Mouse (Mus musculus) ZHBTc4 (cell line): Measurements from ENCODE around the gene Kcnq2.

Source experiments
- DNase-seq: peaks from one replicate; pipeline ENCODE4 v3.0.0-alpha.2; 2011; ENCODE audit warnings: low read depth, low spot score

Gene Kcnq2

DNA sequence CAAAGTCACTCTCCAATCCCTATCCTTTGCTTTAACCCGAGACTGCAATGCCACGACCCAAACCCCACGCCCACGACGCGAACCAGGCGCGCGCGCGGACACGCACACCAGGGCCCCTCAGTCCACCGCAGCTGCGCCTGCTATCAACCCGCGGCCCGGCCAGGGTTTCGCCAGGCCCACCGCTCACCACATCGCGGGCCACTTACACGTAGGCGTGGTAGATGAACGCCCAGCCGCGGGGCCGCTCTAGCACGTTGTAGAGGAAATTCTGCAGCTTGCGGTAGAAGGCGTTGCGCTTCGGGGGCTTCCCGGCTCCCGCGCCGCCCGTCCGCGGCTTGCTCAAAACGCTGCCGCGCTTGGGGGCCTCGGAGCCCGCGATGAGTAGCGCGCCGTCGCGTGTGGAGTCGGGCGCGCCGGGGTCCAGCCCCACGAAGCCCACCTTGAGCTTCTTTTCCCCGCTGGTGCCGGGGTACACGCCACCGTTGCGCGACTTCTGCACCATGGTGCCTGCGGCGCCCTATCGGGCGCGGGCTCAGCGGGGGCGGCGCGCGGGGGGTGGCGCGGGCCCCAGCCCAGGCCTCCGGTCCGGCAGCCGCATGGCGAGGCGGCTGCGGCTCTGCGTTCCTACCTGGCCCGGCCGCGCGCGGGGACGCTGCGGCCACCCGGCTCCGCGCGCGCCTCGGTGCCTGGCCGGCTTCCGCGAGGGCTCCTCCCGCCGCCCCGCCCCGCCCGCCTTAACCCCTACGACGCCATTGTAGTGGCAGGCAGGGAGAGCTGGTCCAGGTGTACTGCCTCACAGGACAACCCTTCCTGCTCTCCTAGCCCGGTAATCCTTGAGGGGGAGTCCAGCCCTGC lies at the start of gene Kcnq2:
Kcnq2 (minus strand) TSS at position 710 of the 855 bp plus-strand sequence.
- DNase-seq = peak; percentile 66

- DNase-seq = no peak
These were observed 45.8 kb upstream of the Kcnq2 start for GRCm38 (mm10) chr2:181180898-181181297.

GRCm38 (mm10) chr2:181178471-181178870 lies 43.4 kb upstream of the Kcnq2 start:
- DNase-seq = no peak

GRCm38 (mm10) chr2:181178015-181178414 lies 42.9 kb upstream of the Kcnq2 start:
- DNase-seq = no peak

GRCm38 (mm10) chr2:181174646-181175045 lies 39.5 kb upstream of the Kcnq2 start:
- no peak for DNase-seq

DNA sequence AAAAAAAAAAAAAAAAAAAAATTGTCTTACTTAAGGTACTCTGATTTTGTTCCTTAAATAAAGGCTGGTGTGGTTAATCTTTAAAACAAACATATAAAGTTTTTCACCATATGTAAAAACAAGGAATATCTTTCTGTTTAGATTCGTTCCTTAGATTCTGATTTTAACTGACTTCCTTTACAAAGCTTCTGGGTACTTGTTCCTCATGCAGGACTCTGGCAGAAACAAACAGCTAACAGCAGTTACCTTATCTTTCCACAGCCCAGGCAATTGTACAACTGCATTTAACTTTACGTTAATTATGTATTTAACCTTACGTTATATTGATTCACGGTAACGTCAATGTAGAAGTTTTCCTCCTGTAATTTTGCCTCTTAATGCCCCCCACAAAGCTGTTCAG lies 31.4 kb upstream of the Kcnq2 start:
- no peak for DNase-seq

DNA sequence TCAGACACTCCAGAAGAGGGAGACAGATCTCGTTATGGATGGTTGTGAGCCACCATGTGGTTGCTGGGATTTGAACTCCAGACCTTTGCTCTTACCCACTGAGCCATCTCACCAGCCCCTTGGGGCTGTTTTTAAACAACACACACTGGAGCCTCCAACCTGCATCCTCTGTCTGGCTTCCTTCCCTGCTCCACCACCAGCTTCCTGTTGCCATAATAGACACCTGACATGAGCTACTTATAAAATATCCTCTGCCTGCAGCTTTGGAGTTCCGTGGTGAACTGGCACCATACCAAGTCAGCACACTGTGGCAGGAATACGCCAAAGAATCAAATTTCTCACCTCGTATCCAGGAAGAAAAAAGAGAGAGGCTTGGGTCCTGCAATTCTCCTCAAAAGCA lies 25.7 kb upstream of the Kcnq2 start:
- no peak for DNase-seq

DNA sequence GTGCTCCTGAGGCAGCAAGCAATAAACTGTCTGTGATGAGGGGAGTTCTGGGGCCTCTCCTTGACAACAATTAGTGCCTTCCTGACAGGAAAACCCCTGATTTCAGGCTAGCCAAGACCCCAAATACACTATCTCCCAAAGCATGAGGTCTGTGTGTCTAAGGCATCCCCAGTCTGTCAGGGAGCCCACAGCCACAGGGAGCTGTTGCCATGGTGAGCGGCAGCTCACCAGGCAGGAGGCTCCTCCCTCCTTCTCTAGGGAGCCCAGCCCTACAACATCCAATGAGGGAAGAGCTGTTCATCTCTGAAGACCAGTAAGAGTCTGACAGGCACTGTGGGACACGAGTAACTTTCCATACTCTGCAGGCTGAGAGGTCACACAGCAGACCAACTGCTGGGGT lies 24.7 kb upstream of the Kcnq2 start:
- peak; percentile 69 for DNase-seq

DNA sequence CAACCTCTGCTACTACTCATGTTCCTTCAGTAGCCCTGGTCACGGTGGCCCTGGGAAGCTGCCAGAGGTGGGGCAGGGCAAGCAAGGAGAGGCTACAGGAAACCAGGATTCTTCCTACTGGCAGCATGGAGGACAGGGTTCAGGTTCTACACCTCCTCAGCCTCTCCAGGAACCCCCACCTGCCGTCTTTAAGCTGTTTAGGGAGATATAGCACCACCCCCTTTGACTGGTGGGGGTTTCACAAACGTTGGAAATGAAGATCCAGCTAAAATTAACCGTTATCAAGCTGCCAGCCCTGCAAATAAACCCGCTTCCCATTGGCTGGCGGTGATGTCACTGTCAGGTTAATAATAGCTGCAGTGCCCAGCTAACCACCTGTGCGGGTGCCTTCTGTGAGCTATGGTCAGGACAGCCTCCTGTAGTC lies 24.0 kb upstream of the Kcnq2 start:
- DNase-seq = no peak

GRCm38 (mm10) chr2:181158471-181158870 lies 23.4 kb upstream of the Kcnq2 start:
- DNase-seq = no peak

DNA sequence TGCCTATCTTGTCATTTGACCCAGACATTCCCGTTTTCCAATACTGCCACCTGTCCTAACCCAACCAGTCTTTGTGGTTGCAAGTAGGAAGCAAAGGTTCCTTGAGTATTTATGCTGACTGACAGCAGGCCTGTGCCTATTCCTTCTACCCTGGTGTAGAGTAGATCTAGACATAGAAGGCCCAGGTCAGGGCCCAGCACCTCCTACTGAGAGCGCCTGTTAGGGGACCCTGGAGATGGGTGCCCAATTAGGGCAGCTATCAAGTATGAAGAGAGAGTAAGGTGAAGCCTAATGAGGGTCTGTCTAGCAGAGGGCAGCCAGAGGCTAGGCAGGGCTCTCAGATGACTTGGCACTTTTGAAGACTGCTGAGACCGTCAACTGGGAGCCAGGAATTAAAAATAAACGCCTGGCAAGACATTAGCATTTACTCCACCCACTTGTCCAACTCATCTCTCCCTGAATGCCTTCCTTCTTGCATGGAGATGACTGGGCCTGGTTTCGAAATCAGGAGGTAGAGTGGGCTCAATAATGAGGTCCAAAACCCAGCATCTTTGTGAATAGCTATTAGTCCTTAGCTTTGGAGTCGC lies 22.7 kb upstream of the Kcnq2 start:
- DNase-seq = no peak

GRCm38 (mm10) chr2:181157180-181157579 lies 22.1 kb upstream of the Kcnq2 start:
- no peak for DNase-seq

- DNase-seq = peak; percentile 30
These were observed 21.4 kb upstream of the Kcnq2 start, which contains the start of gene Eef1a2 for GRCm38 (mm10) chr2:181156248-181157121. Gene Eef1a2, minus strand, starts transcription at chr2:181157014.

DNA sequence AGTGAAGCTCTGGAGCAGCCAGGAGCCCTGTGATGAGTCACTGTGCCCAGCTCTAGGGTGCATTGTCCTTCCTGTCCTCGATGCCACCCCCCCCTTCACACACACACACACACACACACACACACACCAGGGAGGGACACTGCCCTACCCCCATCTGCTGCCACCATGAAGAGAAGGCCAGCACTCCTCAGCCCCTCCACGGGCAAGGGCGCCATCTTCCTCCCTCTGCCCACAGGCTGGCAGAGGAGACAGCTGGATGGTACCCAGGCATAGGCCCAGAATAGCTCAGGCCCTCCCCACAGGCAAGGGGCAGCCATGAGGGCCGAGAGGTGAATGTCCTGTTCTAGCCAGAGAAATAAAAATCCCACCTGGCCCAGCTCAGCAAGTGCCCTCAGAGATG lies 20.7 kb upstream of the Kcnq2 start:
- no peak for DNase-seq

GRCm38 (mm10) chr2:181154831-181155415 lies 19.8 kb upstream of the Kcnq2 start:
- no peak for DNase-seq

DNA sequence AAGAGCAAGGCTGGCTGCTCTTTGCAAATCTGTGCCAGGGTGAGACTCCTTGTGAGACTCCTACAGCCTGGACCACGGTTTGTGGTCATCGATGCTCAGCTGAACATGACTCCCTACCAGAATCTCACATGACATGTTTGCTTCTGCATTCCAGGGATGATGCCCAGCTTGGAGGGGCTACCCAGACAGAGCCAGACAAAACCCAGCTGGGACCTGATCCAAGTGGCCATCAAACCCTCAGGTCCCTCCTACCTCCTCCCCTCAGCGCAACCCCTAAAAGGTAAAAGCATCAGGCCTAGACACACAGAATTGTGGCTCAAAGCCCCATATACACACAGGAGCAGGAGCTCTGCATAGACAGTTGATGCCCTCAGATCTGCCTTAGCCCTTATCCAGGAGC lies 19.3 kb upstream of the Kcnq2 start:
- DNase-seq = no peak

DNA sequence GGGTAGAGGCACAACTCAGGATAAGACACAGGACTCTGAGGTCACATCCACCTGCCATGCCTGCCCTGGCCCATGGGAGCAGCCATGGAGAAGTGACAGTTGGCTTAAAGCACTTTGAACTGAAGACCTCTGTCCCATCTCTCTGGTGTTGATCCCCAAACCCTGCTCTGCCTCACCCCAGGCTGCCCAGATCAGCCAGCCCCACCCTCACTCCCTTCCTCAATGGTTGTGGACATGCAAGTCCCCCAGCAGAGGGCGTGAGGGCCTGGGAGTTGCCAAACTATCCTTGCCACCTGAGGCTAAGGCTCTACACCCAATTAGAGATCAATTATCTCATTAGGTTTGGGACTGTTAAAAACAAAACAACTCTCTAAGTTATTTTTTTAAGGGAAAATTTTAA lies 18.7 kb upstream of the Kcnq2 start:
- peak; percentile 47 for DNase-seq

DNA sequence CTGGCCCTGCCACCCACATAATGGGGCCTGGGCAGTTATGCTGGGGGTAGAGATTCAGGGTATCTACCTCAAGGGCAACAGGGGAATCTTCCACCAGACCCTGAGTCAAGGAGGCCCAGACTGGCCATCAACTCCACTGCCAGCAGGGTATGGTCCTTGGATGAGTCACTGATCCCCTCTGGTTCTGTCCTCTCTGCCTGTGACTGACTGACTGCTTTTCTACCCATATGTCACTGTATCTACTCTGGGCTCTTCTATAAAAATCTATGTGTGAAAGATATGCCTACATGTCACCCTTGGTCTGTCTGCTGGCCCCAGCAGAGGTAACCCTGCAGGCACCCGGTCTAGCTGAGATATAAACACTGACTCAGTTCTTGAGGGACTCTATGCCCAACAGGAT lies 18.0 kb upstream of the Kcnq2 start:
- no peak for DNase-seq

- no peak for DNase-seq
These were observed 17.6 kb upstream of the Kcnq2 start for GRCm38 (mm10) chr2:181152701-181153100.

- DNase-seq = no peak
These were observed 15.2 kb upstream of the Kcnq2 start for GRCm38 (mm10) chr2:181150281-181150680.

DNA sequence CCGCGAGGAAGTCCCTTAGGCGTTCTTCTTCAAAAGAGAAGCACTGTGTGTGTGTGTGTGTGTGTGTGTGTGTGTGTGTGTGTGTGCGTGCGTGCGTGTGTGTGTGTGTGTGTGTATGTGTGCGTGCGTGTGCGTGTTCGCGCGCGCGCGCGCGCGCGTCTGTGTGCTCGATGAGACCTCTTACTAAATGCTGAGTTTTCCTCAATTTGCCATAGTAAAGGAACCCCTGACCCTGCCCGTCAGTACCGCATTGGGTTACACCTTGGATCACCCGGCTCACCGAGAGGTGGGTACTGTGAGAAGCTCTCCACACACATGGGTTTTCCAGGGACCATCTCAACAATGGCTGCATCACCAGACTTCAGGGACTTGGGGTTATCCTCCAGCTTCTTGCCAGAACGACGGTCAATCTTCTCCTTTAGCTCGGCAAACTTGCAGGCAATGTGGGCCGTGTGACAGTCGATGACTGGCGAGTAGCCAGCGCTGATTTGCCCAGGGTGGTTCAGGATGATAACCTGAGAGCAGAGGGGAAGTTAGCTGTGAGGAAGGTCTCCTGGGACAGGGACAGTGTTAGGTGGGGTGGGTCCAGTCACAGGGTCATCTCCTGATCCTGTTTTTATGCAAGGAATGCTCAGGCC lies 13.3 kb upstream of the Kcnq2 start:
- DNase-seq = no peak
